Mouse (Mus musculus) erythroblast, embryonic 14.5 days (primary cell): ENCODE measurements around the gene Chst13. TPM values are rescaled to one million over a fixed set of nuclear protein-coding genes. Genes with fewer than 3 reads are reported as not detected.

Source experiments
- H3K27me3 ChIP-seq: 2 replicates; pipeline ENCODE4 v1.6.1; 2012; ENCODE audit warnings: inconsistent platforms; ENCODE audit not compliant: control insufficient read depth
- H3K36me3 ChIP-seq: 2 replicates; pipeline ENCODE4 v1.6.1; 2012; ENCODE audit warnings: mild to moderate bottlenecking, inconsistent platforms; ENCODE audit not compliant: control insufficient read depth
- H3K4me1 ChIP-seq: 2 replicates; pipeline ENCODE4 v1.6.1; 2012; ENCODE audit warnings: inconsistent platforms; ENCODE audit not compliant: control insufficient read depth
- H3K4me3 ChIP-seq: replicated peaks from 2 replicates; pipeline ENCODE3; 2012; ENCODE audit warnings: moderate library complexity, mild to moderate bottlenecking, inconsistent platforms
- H3K9me3 ChIP-seq: 2 replicates; pipeline ENCODE4 v1.6.1; 2012; ENCODE audit warnings: low read length, inconsistent platforms, mixed read lengths; ENCODE audit not compliant: control insufficient read depth
- GATA1 ChIP-seq: IDR thresholded peaks from 2 replicates; pipeline ENCODE4 v1.6.1; 2012; ENCODE audit warnings: low read length, inconsistent platforms, mixed read lengths
- TAL1 ChIP-seq: IDR thresholded peaks from 3 replicates; pipeline ENCODE4 v1.6.1; 2012; ENCODE audit warnings: low read length, inconsistent platforms, mixed read lengths
- polyA plus RNA-seq: library from polyadenylated mRNA; stranded (reverse); fragments of >175 nt; gene quantifications from 2 replicates; pipeline ENCODE4 v1.2.3, GENCODE M21; 2012

Chst13 gene
- 0.02 TPM in 1 of 2 replicates, not detected in the other for polyA plus RNA-seq

- H3K9me3 ChIP-seq = no peaks in the 10 kb centered on the region
- TF ChIP-seq GATA1 = no peak
- no peak for TF ChIP-seq TAL1
- H3K27me3 ChIP-seq = no peaks in the 10 kb centered on the region
- H3K36me3 ChIP-seq = no peaks in the 10 kb centered on the region
- H3K4me1 ChIP-seq = peaks cover 8% of the 10 kb centered on the region
- peak within 1 kb of the TSS; percentile 51 for H3K4me3 ChIP-seq
Measured at GRCm38 (mm10) chr6:90324991-90325390, at the start of gene Chst13. Chst13 (minus strand) TSS chr6:90325185.

DNA sequence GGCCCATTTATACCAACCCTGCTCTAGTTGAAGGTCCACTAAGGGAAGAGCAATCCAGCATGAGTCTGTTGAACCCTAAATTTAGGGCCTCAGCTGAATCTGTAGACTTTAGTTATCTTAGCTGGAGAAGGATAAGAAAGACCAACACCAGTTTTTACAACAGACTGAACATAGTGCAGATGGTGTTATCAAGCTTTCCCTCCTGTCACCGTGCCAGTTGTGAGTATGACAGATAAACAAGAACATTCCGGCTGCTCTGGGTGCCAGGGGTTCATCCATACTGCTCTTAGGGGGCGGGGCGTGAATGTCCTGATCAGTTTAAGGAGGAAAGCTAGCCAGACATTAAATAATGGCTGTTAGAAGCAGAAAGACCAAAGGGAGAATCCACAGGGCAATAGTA, 49.7 kb upstream of the Chst13 start:
- Histone ChIP-seq H3K9me3 (no peaks in the 10 kb centered on the region), H3K27me3 (no peaks in the 10 kb centered on the region; the same call in 1 of the 2 replicates), H3K36me3 (peaks cover 75% of the 10 kb centered on the region), H3K4me1 (peaks cover 68% of the 10 kb centered on the region), H3K4me3 (no peak overlapping the region)
- TF ChIP-seq GATA1 = peak; percentile 61
- peak; percentile 76 for TF ChIP-seq TAL1

DNA sequence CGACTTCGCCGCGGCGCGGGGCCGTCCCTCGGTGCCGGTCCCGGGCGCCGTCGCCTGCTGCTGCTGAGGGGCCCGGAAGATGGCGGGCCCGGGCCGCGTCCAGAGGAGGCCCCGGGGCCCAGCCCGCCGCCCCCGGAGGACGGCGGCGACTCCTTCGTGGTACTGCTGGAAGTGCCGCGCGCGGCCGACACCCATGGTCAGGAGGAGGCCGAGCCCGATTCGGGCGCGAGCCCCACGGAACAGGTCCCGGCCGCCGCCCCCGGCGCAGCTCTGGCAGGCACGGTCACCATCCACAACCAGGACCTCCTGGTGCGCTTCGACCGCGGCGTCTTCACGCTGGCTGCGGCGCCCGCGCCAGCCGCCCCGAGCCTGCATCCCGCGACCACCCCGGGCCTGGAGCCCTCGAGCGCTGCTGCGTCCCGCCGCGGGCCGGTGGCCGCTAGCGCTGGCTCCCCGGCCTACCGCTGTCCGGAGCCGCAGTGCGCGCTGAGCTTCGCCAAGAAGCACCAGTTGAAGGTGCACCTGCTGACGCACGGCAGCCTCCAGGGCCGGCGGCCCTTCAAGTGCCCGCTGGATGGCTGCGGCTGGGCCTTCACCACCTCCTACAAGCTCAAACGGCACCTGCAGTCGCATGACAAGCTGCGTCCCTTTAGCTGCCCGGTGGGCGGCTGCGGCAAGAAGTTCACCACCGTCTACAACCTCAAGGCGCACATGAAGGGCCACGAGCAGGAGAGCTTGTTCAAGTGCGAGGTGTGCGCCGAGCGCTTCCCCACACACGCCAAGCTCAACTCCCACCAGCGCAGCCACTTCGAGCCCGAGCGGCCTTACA, 45.0 kb upstream of the Chst13 start:
- Histone ChIP-seq H3K4me1 (peaks cover 60% of the 10 kb centered on the region), H3K36me3 (peaks cover 31% of the 10 kb centered on the region), H3K27me3 (no peaks in the 10 kb centered on the region; the same call in 1 of the 2 replicates), H3K9me3 (no peaks in the 10 kb centered on the region), H3K4me3 (peak overlapping the region; percentile 85)
- TF ChIP-seq GATA1 (no peak), TAL1 (no peak)

DNA sequence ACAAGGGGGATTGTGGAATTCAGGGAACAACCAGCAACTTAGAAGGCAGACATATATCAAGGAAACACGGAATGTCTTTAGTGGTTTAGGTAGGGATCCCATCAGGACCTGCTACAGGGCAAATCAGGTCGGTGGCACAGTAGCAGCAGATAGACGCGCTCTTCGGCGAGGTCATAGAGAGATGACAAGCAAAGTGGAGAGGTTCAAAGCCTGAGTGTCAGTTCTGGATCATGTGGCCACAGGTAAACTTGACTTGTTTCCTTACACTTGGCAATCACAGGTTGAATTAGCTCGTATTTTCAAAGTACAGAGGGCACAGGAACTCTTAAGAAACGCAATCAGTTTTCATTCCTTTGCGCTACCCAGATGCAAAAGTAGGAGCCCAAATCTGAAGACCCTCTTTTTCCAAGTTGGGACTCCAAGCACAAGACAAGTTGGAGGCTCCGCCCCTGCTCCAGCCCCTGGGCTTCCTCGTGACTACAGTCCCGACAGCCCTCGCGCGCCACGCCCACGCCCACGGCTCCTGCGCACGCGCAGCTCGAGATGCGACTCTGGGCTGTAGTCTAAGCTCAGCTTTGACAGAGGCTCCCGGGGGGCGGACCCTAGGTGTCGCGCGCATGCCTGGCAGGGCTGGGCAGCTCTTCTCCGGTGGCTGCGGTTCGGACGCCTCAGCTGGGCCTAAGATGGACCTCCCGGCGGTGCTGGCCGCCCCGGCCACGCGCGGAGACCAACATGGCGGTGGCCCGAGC, 44.2 kb upstream of the Chst13 start, which contains the start of gene Zxdc:
TSS of gene Zxdc (plus strand) at position 517 of the 749 bp plus-strand sequence.
- H3K4me1 ChIP-seq = peaks cover 52% of the 10 kb centered on the region
- H3K36me3 ChIP-seq = peaks cover 25% of the 10 kb centered on the region
- no peaks in the 10 kb centered on the region for H3K9me3 ChIP-seq
- H3K27me3 ChIP-seq = no peaks in the 10 kb centered on the region; the same call in 1 of the 2 replicates
- no peak for TF ChIP-seq GATA1
- TF ChIP-seq TAL1 = no peak
- H3K4me3 ChIP-seq = peak within 1 kb of the TSS; percentile 85

- TF ChIP-seq GATA1 (no peak), TAL1 (no peak)
- Histone ChIP-seq H3K36me3 (peaks cover 8% of the 10 kb centered on the region; the same call in 1 of the 2 replicates), H3K4me3 (no peak overlapping the region), H3K4me1 (no peaks in the 10 kb centered on the region), H3K27me3 (no peaks in the 10 kb centered on the region), H3K9me3 (no peaks in the 10 kb centered on the region)
Measured at GRCm38 (mm10) chr6:90363301-90363700, 38.3 kb upstream of the Chst13 start.

DNA sequence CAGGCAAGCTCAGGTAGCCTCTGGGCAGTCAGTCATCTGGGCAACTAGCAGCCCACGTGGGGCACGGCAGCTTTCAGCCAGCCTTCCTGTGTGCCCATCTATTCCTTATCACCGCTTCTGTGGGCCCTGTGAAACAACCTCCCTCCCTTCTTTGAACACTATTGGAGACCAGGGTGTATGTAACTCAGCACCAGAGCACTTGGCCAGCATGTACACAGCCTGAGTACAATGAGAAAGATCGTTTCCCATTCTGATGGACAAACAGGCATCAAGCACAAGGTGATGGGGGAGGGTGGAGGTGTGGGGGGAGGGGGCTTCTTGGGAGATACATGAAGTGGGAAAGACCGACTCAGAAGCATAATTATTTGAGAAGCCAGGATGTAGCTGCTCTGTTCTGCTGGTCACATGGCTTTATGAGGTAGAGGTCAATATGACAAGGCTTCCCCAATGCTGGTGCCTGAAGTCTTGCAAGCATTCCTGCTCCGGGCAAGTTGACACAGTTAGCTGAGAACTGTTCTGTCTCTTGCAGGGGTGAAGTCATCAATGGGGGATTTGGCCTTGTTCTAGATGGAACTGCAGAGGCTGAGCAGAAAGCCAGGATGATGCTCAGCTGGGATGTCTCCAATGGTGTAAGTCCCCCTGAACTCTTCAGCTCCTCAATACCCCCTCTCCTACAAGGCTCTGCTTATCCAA, 36.1 kb upstream of the Chst13 start:
- Histone ChIP-seq H3K4me3 (no peak overlapping the region), H3K36me3 (peaks cover 8% of the 10 kb centered on the region; the same call in 1 of the 2 replicates), H3K27me3 (no peaks in the 10 kb centered on the region), H3K4me1 (no peaks in the 10 kb centered on the region), H3K9me3 (no peaks in the 10 kb centered on the region)
- no peak for TF ChIP-seq TAL1
- no peak for TF ChIP-seq GATA1

DNA sequence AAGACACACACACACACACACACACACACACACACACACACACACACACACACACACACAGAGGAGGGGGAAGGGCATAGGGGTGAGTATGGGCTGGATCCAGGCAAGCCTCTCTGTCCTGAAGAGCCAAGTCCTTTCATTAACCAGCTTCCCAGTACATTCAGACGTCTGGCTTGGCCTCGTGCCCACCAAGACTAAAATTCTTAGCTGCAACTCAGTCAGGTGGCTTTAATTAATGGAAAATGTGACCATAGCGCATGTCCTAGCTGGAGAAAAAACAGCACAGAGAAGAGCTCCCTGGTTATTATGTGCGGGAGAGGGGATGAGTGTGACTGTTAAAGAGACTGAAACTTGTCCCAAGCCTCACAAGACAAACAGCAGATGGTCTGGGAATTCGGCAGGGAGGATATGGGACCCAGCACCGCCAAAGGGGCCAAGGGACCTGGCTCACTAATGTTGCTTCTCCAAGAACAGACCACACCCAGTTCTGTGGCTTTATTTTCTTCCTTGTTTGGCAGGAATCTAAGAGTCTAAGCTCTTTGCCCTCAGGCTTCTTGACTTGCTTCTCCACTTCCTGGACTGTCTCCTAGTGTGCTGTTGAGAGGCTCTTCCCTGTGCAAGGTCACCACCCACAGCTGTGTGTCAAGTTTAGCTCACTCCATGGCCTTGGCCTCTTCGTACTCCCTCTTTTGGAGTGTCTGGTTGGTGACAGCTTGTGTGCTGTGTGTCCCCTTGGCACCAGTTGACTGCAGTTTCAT, 35.2 kb upstream of the Chst13 start:
- Histone ChIP-seq H3K4me3 (no peak overlapping the region), H3K36me3 (peaks cover 8% of the 10 kb centered on the region; the same call in 1 of the 2 replicates), H3K9me3 (no peaks in the 10 kb centered on the region), H3K27me3 (no peaks in the 10 kb centered on the region), H3K4me1 (no peaks in the 10 kb centered on the region)
- TF ChIP-seq GATA1 = no peak
- no peak for TF ChIP-seq TAL1

DNA sequence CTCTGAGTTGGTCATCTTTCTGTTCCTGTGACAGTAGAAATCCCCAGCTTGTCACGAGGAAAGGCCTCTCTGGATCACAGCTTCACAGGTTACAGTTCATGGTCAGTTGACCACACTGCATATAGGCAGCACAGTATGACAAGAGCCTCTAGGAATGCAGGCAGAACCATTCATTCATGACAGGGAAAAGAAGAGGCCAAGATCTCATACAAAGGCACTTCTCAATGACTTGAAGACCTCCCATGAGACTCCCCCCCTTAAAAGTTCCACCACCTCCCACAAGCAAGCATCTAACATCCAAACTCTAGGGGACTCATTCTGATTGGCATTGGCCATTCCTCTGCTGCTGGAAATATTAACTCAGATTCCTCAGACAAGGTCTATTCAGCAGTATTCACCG, 34.5 kb upstream of the Chst13 start:
- Histone ChIP-seq H3K27me3 (no peaks in the 10 kb centered on the region), H3K36me3 (peaks cover 8% of the 10 kb centered on the region; the same call in 1 of the 2 replicates), H3K9me3 (no peaks in the 10 kb centered on the region), H3K4me3 (no peak overlapping the region), H3K4me1 (no peaks in the 10 kb centered on the region)
- TF ChIP-seq TAL1 (no peak), GATA1 (no peak)
